Mouse (Mus musculus) heart, postnatal 0 days (tissue): Measurements from ENCODE around the gene AL732309.1.

Source experiments
- CTCF ChIP-seq: IDR thresholded peaks from 2 replicates; pipeline ENCODE4 v1.5.1; 2016; ENCODE audit warnings: antibody characterized with exemption, control low read depth, low read depth
- EP300 ChIP-seq: IDR thresholded peaks from 2 replicates; pipeline ENCODE4 v1.6.1; 2016; ENCODE audit warnings: antibody characterized with exemption, low read depth

GRCm38 (mm10) chr2:25273010-25273409 lies 26.3 kb upstream of the AL732309.1 start:
- TF ChIP-seq EP300, result no peak
- TF ChIP-seq CTCF, result no peak
